Mouse (Mus musculus) E14TG2a.4 (cell line): ENCODE results near the gene Gdf11.

Experiments used
- CTCF ChIP-seq: conservative IDR thresholded peaks from 2 replicates; pipeline ENCODE4 v1.5.1; 2014; ENCODE audit warnings: low read length
- NANOG ChIP-seq: IDR thresholded peaks from 2 replicates; pipeline ENCODE4 v1.6.1; 2014; ENCODE audit warnings: borderline replicate concordance, low read length, mixed read lengths

- TF ChIP-seq CTCF, result no peak
- TF ChIP-seq NANOG, result no peak
Observed at GRCm38 (mm10) chr10:128889846-128890245, 1.7 kb downstream of the Gdf11 start.
